Mouse (Mus musculus): Measurements from ENCODE around the gene Myo1b.

- TF ChIP-seq POLR2A (IDR thresholded peaks at IDR 0.05; ENCODE audit: extremely low read depth, insufficient read depth, low read length) (no peak), CTCF (IDR thresholded peaks at IDR 0.05; ENCODE audit: low read depth, low read length) (no peak)
Observed at GRCm38 (mm10) chr1:51911331-51911730, 4.5 kb downstream of the Myo1b start.

Measured in liver, adult 2 months (tissue).